Mouse (Mus musculus) forebrain, embryonic 11.5 days (tissue): ENCODE measurements around the gene Zbtb1. TPM values are rescaled to one million over a fixed set of nuclear protein-coding genes. Genes with fewer than 3 reads are reported as not detected.

ENCODE experiments used
- ATAC-seq: fragments of 200-750 bp; cut with Nextera tagmentation; replicated peaks from 2 replicates; pipeline ENCODE4 v1.8.0; 2017; ENCODE audit warnings: moderate TSS enrichment; ENCODE audit not compliant: low FRiP score
- DNase-seq: peaks from one replicate; pipeline ENCODE4 v3.0.0-alpha.2; 2017; ENCODE audit warnings: low spot score
- H3K27ac ChIP-seq: fragments of 300-500 bp; sonication (generic); 2 replicates; pipeline ENCODE4 v1.5.1; 2014; ENCODE audit warnings: low read depth, low read length
- H3K27me3 ChIP-seq: fragments of 300-500 bp; sonication (generic); 2 replicates; pipeline ENCODE4 v1.6.1; 2014; ENCODE audit warnings: mild to moderate bottlenecking, low read length, mixed read lengths; ENCODE audit not compliant: control insufficient read depth, insufficient read depth
- H3K36me3 ChIP-seq: fragments of 300-500 bp; sonication (generic); 2 replicates; pipeline ENCODE4 v1.6.1; 2014; ENCODE audit warnings: mild to moderate bottlenecking, low read length, moderate library complexity, mixed read lengths; ENCODE audit not compliant: control insufficient read depth, insufficient read depth
- H3K4me1 ChIP-seq: fragments of 300-500 bp; sonication (generic); replicated peaks from 2 replicates; pipeline ENCODE4 v1.6.1; 2014; ENCODE audit warnings: low read length, mixed read lengths; ENCODE audit not compliant: control insufficient read depth, insufficient read depth
- H3K4me2 ChIP-seq: fragments of 300-500 bp; sonication (generic); 2 replicates; pipeline ENCODE4 v1.6.1; 2014; ENCODE audit warnings: low read depth, mild to moderate bottlenecking, low read length, moderate library complexity, mixed read lengths; ENCODE audit not compliant: severe bottlenecking
- H3K4me3 ChIP-seq: fragments of 300-500 bp; sonication (generic); 2 replicates; pipeline ENCODE4 v1.5.1; 2014; ENCODE audit warnings: low read depth, low read length
- H3K9ac ChIP-seq: fragments of 300-500 bp; sonication (generic); 2 replicates; pipeline ENCODE4 v1.6.1; 2014; ENCODE audit warnings: low read length
- H3K9me3 ChIP-seq: fragments of 300-500 bp; sonication (generic); 2 replicates; pipeline ENCODE4 v1.6.1; 2016; ENCODE audit warnings: low read length, mixed read lengths; ENCODE audit not compliant: control insufficient read depth
- WGBS: fragments of 180-500 bp; shearing (Covaris S2); extraction: QIAGEN DNeasy Blood & Tissue Kit; methylation state at CpG from one replicate; pipeline ENCODE4 v1.1.7; 2014; 5-methylcytosine and 5-hydroxymethylcytosine counted together
- polyA plus RNA-seq: library from polyadenylated mRNA; unstranded; fragments of >200 nt; fragmentation: Nextera tagmentation; extraction: Ambion mirVana; gene quantifications from 2 replicates; pipeline ENCODE4 v1.2.1, GENCODE M21; 2014

The Zbtb1 gene
- polyA plus RNA-seq, 1 experiment from 2014 or later: 8.8 TPM

DNA sequence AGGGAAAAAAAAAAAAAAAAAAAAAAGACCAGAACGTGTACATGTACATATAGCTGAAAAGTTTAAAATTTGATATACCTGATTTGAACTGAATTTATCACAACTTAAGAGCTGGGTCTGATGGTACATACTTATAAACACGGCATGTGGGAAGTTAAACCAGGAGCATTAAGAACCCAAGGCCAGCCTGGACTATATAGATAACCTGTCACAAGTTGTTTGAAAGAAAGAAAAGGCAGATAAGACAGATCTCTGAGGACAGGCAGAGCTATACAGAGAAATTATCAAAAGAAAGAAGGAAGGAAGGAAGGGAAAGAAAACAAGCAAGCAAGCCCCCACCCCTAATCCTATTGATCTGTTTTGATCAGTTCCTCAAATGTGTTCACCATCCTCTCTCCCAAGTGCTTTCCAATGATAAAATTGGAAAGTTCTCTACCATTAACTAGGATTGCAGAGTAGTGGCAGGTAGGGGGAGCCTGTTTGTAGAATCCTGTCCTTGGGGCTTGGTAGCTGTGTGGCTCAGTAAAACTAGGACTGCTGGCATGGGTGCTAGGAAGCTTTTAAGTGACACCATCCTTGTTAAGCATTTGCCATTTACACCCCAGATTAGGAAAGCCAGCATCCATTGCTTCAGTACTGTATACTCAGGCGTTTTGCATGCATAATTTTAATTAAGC lies 21.7 kb downstream of the Zbtb1 start:
- no peaks in the 10 kb centered on the region for H3K9me3 ChIP-seq
- H3K4me1 ChIP-seq: no peaks in the 10 kb centered on the region
- no peak overlapping the region for H3K4me3 ChIP-seq
- no peak overlapping the region for H3K27ac ChIP-seq
- 83% methylated on average over 3 of the region's 3 CpGs for WGBS
- ATAC-seq: no peak
- H3K9ac ChIP-seq: no peak overlapping the region
- H3K4me2 ChIP-seq: no peak overlapping the region
- DNase-seq: no peak
- no peaks in the 10 kb centered on the region for H3K27me3 ChIP-seq
- H3K36me3 ChIP-seq: no peaks in the 10 kb centered on the region; the same call in 1 of the 2 replicates

DNA sequence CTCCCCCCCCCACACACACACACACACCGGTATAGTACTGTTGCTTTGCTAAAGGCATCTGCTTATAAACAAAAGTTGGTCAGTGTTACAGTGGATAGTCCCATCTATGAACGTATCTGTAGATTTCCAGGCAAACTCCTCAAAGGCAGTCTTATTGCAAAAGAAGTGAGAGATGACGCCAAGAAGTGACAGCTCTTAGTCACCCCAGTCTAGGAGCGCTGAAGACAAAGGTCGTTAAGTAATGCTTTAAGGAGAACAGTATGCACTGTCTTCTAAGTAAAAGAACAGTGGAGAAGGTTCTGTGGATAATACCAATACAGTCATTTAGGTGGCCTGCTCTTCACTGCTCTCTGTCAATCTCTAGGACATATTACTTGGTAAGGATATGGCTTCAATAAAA lies 22.9 kb downstream of the Zbtb1 start:
- Histone ChIP-seq H3K9ac (no peak overlapping the region), H3K27me3 (no peaks in the 10 kb centered on the region), H3K36me3 (no peaks in the 10 kb centered on the region; the same call in 1 of the 2 replicates), H3K27ac (no peak overlapping the region), H3K4me1 (no peaks in the 10 kb centered on the region), H3K4me3 (no peak overlapping the region), H3K4me2 (no peak overlapping the region), H3K9me3 (no peaks in the 10 kb centered on the region)
- WGBS: 83% methylated on average over 5 of the region's 5 CpGs
- ATAC-seq (no peak), DNase-seq (no peak)

DNA sequence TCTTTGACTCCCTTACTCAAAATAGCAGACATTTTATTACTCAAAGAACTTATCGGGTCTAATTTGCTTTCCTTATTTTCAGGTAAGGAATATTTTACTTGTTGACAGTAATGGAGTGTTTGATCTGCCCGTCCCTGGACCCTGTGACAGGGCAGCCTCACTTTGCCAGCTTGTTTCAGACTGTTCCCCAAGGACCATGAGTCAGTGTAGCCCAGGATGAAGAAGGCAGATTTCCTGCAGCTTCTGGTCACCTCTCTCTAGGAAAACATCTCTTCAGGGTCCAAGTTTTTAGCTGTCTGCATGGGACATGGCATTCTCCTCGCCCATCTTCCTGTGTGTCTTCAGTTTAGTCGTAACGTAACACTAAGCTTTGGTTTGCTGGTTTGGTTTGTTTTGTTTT lies 27.2 kb downstream of the Zbtb1 start:
- ATAC-seq: no peak
- Histone ChIP-seq H3K27ac (no peak overlapping the region), H3K27me3 (no peaks in the 10 kb centered on the region), H3K4me2 (no peak overlapping the region), H3K36me3 (no peaks in the 10 kb centered on the region), H3K4me3 (no peak overlapping the region), H3K9ac (no peak overlapping the region), H3K4me1 (no peaks in the 10 kb centered on the region), H3K9me3 (no peaks in the 10 kb centered on the region)
- WGBS: 90% methylated on average over 5 of the region's 5 CpGs
- DNase-seq: no peak

DNA sequence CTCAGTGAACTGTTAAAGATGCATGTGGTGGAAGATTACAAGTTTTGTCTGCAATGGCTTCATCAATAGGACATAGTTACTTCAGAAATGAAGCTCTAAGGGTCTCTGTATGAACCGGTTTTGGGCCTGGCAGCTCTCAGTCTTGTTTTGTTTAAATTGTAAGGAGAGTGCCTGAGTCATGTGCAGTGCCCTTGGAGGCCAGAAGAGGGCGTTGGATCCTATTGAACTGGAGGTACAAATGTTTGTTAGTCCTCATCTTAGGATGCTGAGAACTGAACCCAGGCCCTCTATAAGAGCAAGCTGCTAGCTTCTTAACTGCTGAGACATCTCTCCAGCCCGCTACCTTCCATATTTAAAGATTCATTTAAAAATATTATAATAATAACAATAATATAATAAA lies 31.6 kb downstream of the Zbtb1 start:
- Histone ChIP-seq H3K36me3 (no peaks in the 10 kb centered on the region), H3K27me3 (peaks cover 21% of the 10 kb centered on the region), H3K4me1 (no peaks in the 10 kb centered on the region), H3K9ac (no peak overlapping the region), H3K4me2 (no peak overlapping the region), H3K4me3 (no peak overlapping the region), H3K9me3 (no peaks in the 10 kb centered on the region), H3K27ac (no peak overlapping the region)
- no peak for DNase-seq
- no peak for ATAC-seq
- 58% methylated on average over 3 of the region's 3 CpGs for WGBS

- Histone ChIP-seq H3K4me2 (peak overlapping the region; percentile 71), H3K27ac (peak overlapping the region; percentile 44; the same call in 1 of the 2 replicates), H3K4me3 (peak overlapping the region; percentile 59), H3K9ac (peak overlapping the region; percentile 60), H3K4me1 (no peaks in the 10 kb centered on the region), H3K27me3 (peaks cover 31% of the 10 kb centered on the region), H3K9me3 (no peaks in the 10 kb centered on the region), H3K36me3 (no peaks in the 10 kb centered on the region)
- DNase-seq (peak; percentile 93), ATAC-seq (peak; percentile 90)
- under 1% methylated on average over 50 of the region's 54 CpGs for WGBS
Measured at GRCm38 (mm10) chr12:76402991-76403885, 33.2 kb downstream of the Zbtb1 start.

GRCm38 (mm10) chr12:76403886-76404537 lies 33.9 kb downstream of the Zbtb1 start, which contains the start of gene Hspa2:
Gene Hspa2, plus strand, starts transcription at chr12:76404176.
- Histone ChIP-seq H3K9me3 (no peaks in the 10 kb centered on the region), H3K36me3 (no peaks in the 10 kb centered on the region), H3K4me2 (peak within 1 kb of the TSS; percentile 71), H3K4me3 (peak within 1 kb of the TSS; percentile 59), H3K9ac (peak within 1 kb of the TSS; percentile 60), H3K27ac (peak within 1 kb of the TSS; percentile 44; the same call in 1 of the 2 replicates), H3K27me3 (peaks cover 31% of the 10 kb centered on the region), H3K4me1 (no peaks in the 10 kb centered on the region)
- ATAC-seq: peak; percentile 97
- DNase-seq: peak; percentile 98
- under 1% methylated on average over 54 of the region's 54 CpGs for WGBS

DNA sequence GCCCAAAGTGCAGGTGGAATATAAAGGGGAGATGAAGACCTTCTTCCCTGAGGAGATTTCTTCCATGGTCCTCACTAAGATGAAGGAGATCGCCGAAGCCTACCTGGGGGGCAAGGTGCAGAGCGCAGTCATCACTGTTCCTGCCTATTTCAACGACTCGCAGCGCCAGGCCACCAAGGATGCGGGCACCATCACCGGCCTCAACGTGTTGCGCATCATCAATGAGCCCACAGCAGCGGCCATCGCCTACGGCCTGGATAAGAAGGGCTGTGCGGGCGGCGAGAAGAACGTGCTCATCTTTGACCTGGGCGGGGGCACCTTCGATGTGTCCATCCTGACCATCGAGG lies 34.7 kb downstream of the Zbtb1 start:
- H3K9ac ChIP-seq: no peak overlapping the region
- peaks cover 31% of the 10 kb centered on the region for H3K27me3 ChIP-seq
- DNase-seq (no peak), ATAC-seq (no peak)
- no peaks in the 10 kb centered on the region for H3K9me3 ChIP-seq
- no peak overlapping the region for H3K27ac ChIP-seq
- no peaks in the 10 kb centered on the region for H3K4me1 ChIP-seq
- peak overlapping the region; percentile 59 for H3K4me3 ChIP-seq
- H3K4me2 ChIP-seq: peak overlapping the region; percentile 71
- 8% methylated on average over 20 of the region's 20 CpGs for WGBS
- H3K36me3 ChIP-seq: no peaks in the 10 kb centered on the region

- H3K27ac ChIP-seq: no peak overlapping the region
- no peak for ATAC-seq
Measured at GRCm38 (mm10) chr12:76405183-76405970, 35.3 kb downstream of the Zbtb1 start.

More at GRCm38 (mm10) chr12:76405183-76405970, 35.3 kb downstream of the Zbtb1 start:
- Histone ChIP-seq H3K9me3 (no peaks in the 10 kb centered on the region), H3K4me1 (no peaks in the 10 kb centered on the region), H3K4me2 (peak overlapping the region; percentile 71), H3K27me3 (peaks cover 31% of the 10 kb centered on the region), H3K9ac (no peak overlapping the region), H3K4me3 (peak overlapping the region; percentile 59), H3K36me3 (no peaks in the 10 kb centered on the region)
- WGBS: 3% methylated on average over 64 of the region's 64 CpGs
- DNase-seq: peak; percentile 72
